Mouse (Mus musculus) kidney, adult 10 weeks (tissue): Measurements from ENCODE around the gene Olfr1259. TPM values are rescaled to one million over a fixed set of nuclear protein-coding genes. Genes with fewer than 3 reads are reported as not detected.

Experiments used
- polyA plus RNA-seq: library from polyadenylated mRNA; stranded (reverse); fragments of 350-450 nt; fragmentation: Illumina TruSeq; extraction: RNeasy Lipid Tissue Mini Kit (QIAGEN cat#74804); gene quantifications from one replicate; pipeline ENCODE4 v1.2.3, GENCODE M21; 2014; ENCODE audit warnings: low read depth, low replicate concordance

The Olfr1259 gene
- not detected for polyA plus RNA-seq

DNA sequence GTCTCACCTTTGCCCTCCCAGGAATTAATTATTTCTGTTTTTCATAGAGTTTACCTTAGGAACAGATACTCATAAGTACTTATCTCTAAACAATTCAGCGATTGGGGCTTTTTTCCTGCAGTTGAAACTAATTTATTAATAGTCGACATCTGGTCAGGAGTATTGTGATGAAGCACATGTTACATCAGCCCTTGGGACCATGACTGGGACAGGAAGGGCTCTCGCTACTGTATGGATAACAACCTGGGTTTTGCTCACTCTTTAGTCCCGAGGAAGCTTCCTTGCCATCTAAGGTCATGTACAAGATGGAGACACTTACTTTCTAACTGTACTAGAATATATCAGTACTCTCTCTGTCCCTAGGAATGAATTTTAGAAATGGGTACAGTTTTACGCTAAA is at the start of gene Olfr1259:
Gene Olfr1259 (minus strand): TSS at position 101 of the 400 bp plus-strand sequence.

DNA sequence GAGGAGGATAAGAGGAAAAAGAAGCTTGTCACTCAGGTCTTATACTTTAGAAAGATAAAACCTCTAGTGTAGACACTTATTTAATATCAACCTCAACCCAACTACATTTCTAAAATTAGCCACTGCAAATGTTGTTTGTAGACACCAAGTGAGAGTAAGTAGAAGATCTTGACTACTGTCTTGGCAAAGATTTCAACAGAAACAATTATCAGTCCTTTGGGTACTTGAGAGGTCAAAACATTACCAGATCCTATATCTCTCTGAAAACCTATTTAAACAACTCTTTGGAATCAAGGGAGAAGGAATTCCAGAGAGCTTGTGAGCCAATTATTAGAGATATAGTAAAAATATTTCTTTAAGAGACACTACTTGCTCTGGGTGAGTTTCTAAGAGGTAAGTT is 42.5 kb upstream of the Olfr1259 start, which contains the start of gene Olfr1261:
Gene Olfr1261 (plus strand): TSS at position 301 of the 400 bp plus-strand sequence.

GRCm38 (mm10) chr2:89974184-89974583 is 25.7 kb upstream of the Olfr1259 start, which contains the start of gene Olfr1260:
Gene Olfr1260 (plus strand): TSS chr2:89974340.

GRCm38 (mm10) chr2:89927009-89927408 is 21.5 kb downstream of the Olfr1259 start, which contains the start of gene Olfr1258:
Gene Olfr1258 (plus strand): TSS chr2:89927309.

Other genes starting within 250 kb of the Olfr1259 start
- gene Olfr1252, start 223.7 kb downstream of the Olfr1259 start, polyA plus RNA-seq, result not detected
- not detected for gene Olfr1253, start 191.6 kb downstream of the Olfr1259 start, polyA plus RNA-seq
- gene Olfr1254, start 155.0 kb downstream of the Olfr1259 start, polyA plus RNA-seq, result not detected
- gene Olfr1255, start 136.6 kb downstream of the Olfr1259 start, polyA plus RNA-seq, result not detected
- not detected for gene Olfr1256, start 107.1 kb downstream of the Olfr1259 start, polyA plus RNA-seq
- gene Olfr48, start 100.5 kb downstream of the Olfr1259 start, polyA plus RNA-seq, result not detected
- gene Olfr1257, start 70.2 kb downstream of the Olfr1259 start, polyA plus RNA-seq, result not detected
- gene Olfr1258, start 21.4 kb downstream of the Olfr1259 start, polyA plus RNA-seq, result not detected
- not detected for gene Olfr1260, start 25.7 kb upstream of the Olfr1259 start, polyA plus RNA-seq
- not detected for gene Olfr1261, start 42.6 kb upstream of the Olfr1259 start, polyA plus RNA-seq
- gene Olfr1262, start 51.5 kb upstream of the Olfr1259 start, polyA plus RNA-seq, result not detected
- not detected for gene Olfr1263, start 63.5 kb upstream of the Olfr1259 start, polyA plus RNA-seq
- gene Olfr1264, start 76.9 kb upstream of the Olfr1259 start, polyA plus RNA-seq, result not detected
- not detected for gene Olfr1265, start 86.7 kb upstream of the Olfr1259 start, polyA plus RNA-seq
- not detected for gene Olfr140, start 114.9 kb upstream of the Olfr1259 start, polyA plus RNA-seq
- gene Olfr1269, start 172.7 kb upstream of the Olfr1259 start, polyA plus RNA-seq, result not detected
- gene Olfr32, start 193.6 kb upstream of the Olfr1259 start, polyA plus RNA-seq, result not detected
- not detected for gene Olfr1270, start 204.4 kb upstream of the Olfr1259 start, polyA plus RNA-seq